Mouse (Mus musculus): ENCODE data around the gene Bcl2l12. TPM values are rescaled to one million over a fixed set of nuclear protein-coding genes. Genes with fewer than 3 reads are reported as not detected.

Bcl2l12 gene
- total RNA-seq (2014; rRNA removed): 7.8 and 11.4 TPM in 2 replicates
- 5.9 and 8.4 TPM in 2 replicates for polyA plus RNA-seq (2015; fragmentation: Nextera tagmentation; extraction: Ambion mirVana)

GRCm38 (mm10) chr7:44998501-44998955 is at the start of gene Bcl2l12:
Bcl2l12 (minus strand) TSS chr7:44998712.
- peaks cover 37% of the 10 kb centered on the region for H3K36me3 ChIP-seq (ENCODE audit: insufficient read depth, low read length)
- no peak for TF ChIP-seq CTCF (IDR thresholded peaks at IDR 0.05)
- peak within 1 kb of the TSS; percentile 54 for H3K4me3 ChIP-seq (ENCODE audit: low read depth, low read length)
- no peaks in the 10 kb centered on the region for H3K9me3 ChIP-seq (ENCODE audit: low read length)
- 3% methylated on average over 18 of the region's 18 CpGs for WGBS
- H3K27me3 ChIP-seq (ENCODE audit: insufficient read depth, low read length): no peaks in the 10 kb centered on the region
- peak within 1 kb of the TSS; percentile 62 for H3K9ac ChIP-seq (replicated peaks; ENCODE audit: low read length, poor library complexity, severe bottlenecking)
- 0 out of 2 replicates have a peak, but pooled peaks cover 2% of the 10 kb centered on the region for H3K4me1 ChIP-seq (ENCODE audit: insufficient read depth, low read length)
- peak; percentile 19 for DNase-seq (ENCODE audit: low spot score)
- ATAC-seq (ENCODE audit: low FRiP score): no peak
- H3K4me2 ChIP-seq (ENCODE audit: low read depth, low read length, poor library complexity, severe bottlenecking): peak within 1 kb of the TSS; percentile 80
- H3K27ac ChIP-seq (ENCODE audit: low read depth, low read length): peak within 1 kb of the TSS; percentile 62

GRCm38 (mm10) chr7:45047491-45047890 is 49.0 kb upstream of the Bcl2l12 start:
- Histone ChIP-seq H3K27ac (ENCODE audit: low read depth, low read length) (no peak overlapping the region), H3K9me3 (ENCODE audit: low read length) (no peaks in the 10 kb centered on the region), H3K4me1 (ENCODE audit: insufficient read depth, low read length) (0 out of 2 replicates have a peak, but pooled peaks cover 4% of the 10 kb centered on the region), H3K36me3 (ENCODE audit: insufficient read depth, low read length) (peaks cover 68% of the 10 kb centered on the region), H3K9ac (replicated peaks; ENCODE audit: low read length, poor library complexity, severe bottlenecking) (no peak overlapping the region), H3K27me3 (ENCODE audit: insufficient read depth, low read length) (no peaks in the 10 kb centered on the region), H3K4me3 (ENCODE audit: low read depth, low read length) (no peak overlapping the region), H3K4me2 (ENCODE audit: low read depth, low read length, poor library complexity, severe bottlenecking) (no peak overlapping the region)
- no peak for DNase-seq (ENCODE audit: low spot score)
- over 99% methylated on average over 14 of the region's 14 CpGs for WGBS
- ATAC-seq (ENCODE audit: low FRiP score): no peak
- no peak for TF ChIP-seq CTCF (IDR thresholded peaks at IDR 0.05)

GRCm38 (mm10) chr7:45046853-45047350 is 48.4 kb upstream of the Bcl2l12 start:
- 95% methylated on average over 26 of the region's 26 CpGs for WGBS
- H3K4me2 ChIP-seq (ENCODE audit: low read depth, low read length, poor library complexity, severe bottlenecking): no peak overlapping the region
- no peak overlapping the region for H3K27ac ChIP-seq (ENCODE audit: low read depth, low read length)
- no peak overlapping the region for H3K9ac ChIP-seq (replicated peaks; ENCODE audit: low read length, poor library complexity, severe bottlenecking)
- TF ChIP-seq CTCF (IDR thresholded peaks at IDR 0.05): no peak
- no peaks in the 10 kb centered on the region for H3K9me3 ChIP-seq (ENCODE audit: low read length)
- no peak for DNase-seq (ENCODE audit: low spot score)
- no peak for ATAC-seq (ENCODE audit: low FRiP score)
- 0 out of 2 replicates have a peak, but pooled peaks cover 4% of the 10 kb centered on the region for H3K4me1 ChIP-seq (ENCODE audit: insufficient read depth, low read length)
- H3K36me3 ChIP-seq (ENCODE audit: insufficient read depth, low read length): peaks cover 74% of the 10 kb centered on the region
- H3K4me3 ChIP-seq (ENCODE audit: low read depth, low read length): no peak overlapping the region
- H3K27me3 ChIP-seq (ENCODE audit: insufficient read depth, low read length): no peaks in the 10 kb centered on the region

- no peaks in the 10 kb centered on the region for H3K27me3 ChIP-seq (ENCODE audit: insufficient read depth, low read length)
- peaks cover 84% of the 10 kb centered on the region for H3K36me3 ChIP-seq (ENCODE audit: insufficient read depth, low read length)
- 94% methylated on average over 22 of the region's 22 CpGs for whole genome bisulfite sequencing
- H3K4me2 ChIP-seq (ENCODE audit: low read depth, low read length, poor library complexity, severe bottlenecking): no peak overlapping the region
- no peak for ATAC-seq (ENCODE audit: low FRiP score)
- no peak overlapping the region for H3K4me3 ChIP-seq (ENCODE audit: low read depth, low read length)
- no peak overlapping the region for H3K27ac ChIP-seq (ENCODE audit: low read depth, low read length)
- H3K9me3 ChIP-seq (ENCODE audit: low read length): no peaks in the 10 kb centered on the region
- H3K4me1 ChIP-seq (ENCODE audit: insufficient read depth, low read length): no peaks in the 10 kb centered on the region
- H3K9ac ChIP-seq (replicated peaks; ENCODE audit: low read length, poor library complexity, severe bottlenecking): no peak overlapping the region
- no peak for DNase-seq (ENCODE audit: low spot score)
- no peak for TF ChIP-seq CTCF (IDR thresholded peaks at IDR 0.05)
Measured at GRCm38 (mm10) chr7:45045741-45046140, 47.2 kb upstream of the Bcl2l12 start.

GRCm38 (mm10) chr7:45043307-45043706 is 44.8 kb upstream of the Bcl2l12 start:
- H3K36me3 ChIP-seq (ENCODE audit: insufficient read depth, low read length): peaks cover 81% of the 10 kb centered on the region
- no peaks in the 10 kb centered on the region for H3K4me1 ChIP-seq (ENCODE audit: insufficient read depth, low read length)
- H3K9me3 ChIP-seq (ENCODE audit: low read length): no peaks in the 10 kb centered on the region
- DNase-seq (ENCODE audit: low spot score): no peak
- H3K9ac ChIP-seq (replicated peaks; ENCODE audit: low read length, poor library complexity, severe bottlenecking): no peak overlapping the region
- no peak for ATAC-seq (ENCODE audit: low FRiP score)
- H3K27me3 ChIP-seq (ENCODE audit: insufficient read depth, low read length): no peaks in the 10 kb centered on the region
- no peak for TF ChIP-seq CTCF (IDR thresholded peaks at IDR 0.05)
- no peak overlapping the region for H3K27ac ChIP-seq (ENCODE audit: low read depth, low read length)
- H3K4me2 ChIP-seq (ENCODE audit: low read depth, low read length, poor library complexity, severe bottlenecking): no peak overlapping the region
- H3K4me3 ChIP-seq (ENCODE audit: low read depth, low read length): no peak overlapping the region
- 96% methylated on average over 14 of the region's 14 CpGs for WGBS

- Histone ChIP-seq H3K9me3 (ENCODE audit: low read length) (no peaks in the 10 kb centered on the region), H3K27ac (ENCODE audit: low read depth, low read length) (no peak overlapping the region), H3K27me3 (ENCODE audit: insufficient read depth, low read length) (no peaks in the 10 kb centered on the region), H3K4me2 (ENCODE audit: low read depth, low read length, poor library complexity, severe bottlenecking) (no peak overlapping the region), H3K36me3 (ENCODE audit: insufficient read depth, low read length) (peaks cover 77% of the 10 kb centered on the region), H3K9ac (replicated peaks; ENCODE audit: low read length, poor library complexity, severe bottlenecking) (0 out of 2 replicates have a peak overlapping the region, but pooled peaks have one; percentile 24), H3K4me1 (ENCODE audit: insufficient read depth, low read length) (no peaks in the 10 kb centered on the region), H3K4me3 (ENCODE audit: low read depth, low read length) (no peak overlapping the region)
- no peak for TF ChIP-seq CTCF (IDR thresholded peaks at IDR 0.05)
- DNase-seq (ENCODE audit: low spot score): no peak
- ATAC-seq (ENCODE audit: low FRiP score): no peak
- WGBS: 93% methylated on average over 9 of the region's 9 CpGs
Measured at GRCm38 (mm10) chr7:45040851-45041250, 42.3 kb upstream of the Bcl2l12 start.

Measured in midbrain, postnatal 0 days (tissue).